Mouse (Mus musculus) thymus, adult 2 months (tissue): ENCODE measurements around the gene Dio1. TPM values are rescaled to one million over a fixed set of nuclear protein-coding genes. Genes with fewer than 3 reads are reported as not detected.

Experiments
- DNase-seq: peaks from one replicate; pipeline ENCODE4 v3.0.0; 2021
- H3K27ac ChIP-seq: fragments of 200-500 bp; 2 replicates; pipeline ENCODE4 v1.5.1; 2012; ENCODE audit warnings: low read length, control low read depth; ENCODE audit not compliant: control insufficient read depth, insufficient read depth
- H3K27me3 ChIP-seq: fragments of 200-500 bp; 2 replicates; pipeline ENCODE4 v1.6.1; 2012; ENCODE audit warnings: mild to moderate bottlenecking, low read length, moderate library complexity, mixed read lengths; ENCODE audit not compliant: control insufficient read depth, insufficient read depth
- H3K36me3 ChIP-seq: fragments of 200-500 bp; 2 replicates; pipeline ENCODE4 v1.6.1; 2012; ENCODE audit warnings: mild to moderate bottlenecking, low read length, moderate library complexity; ENCODE audit not compliant: control insufficient read depth, insufficient read depth
- H3K4me1 ChIP-seq: fragments of 200-500 bp; replicated peaks from 2 replicates; pipeline ENCODE4 v1.6.1; 2012; ENCODE audit warnings: low read length; ENCODE audit not compliant: control insufficient read depth, insufficient read depth
- H3K4me3 ChIP-seq: fragments of 200-500 bp; 2 replicates; pipeline ENCODE4 v1.5.1; 2012; ENCODE audit warnings: mild to moderate bottlenecking, low read length, control low read depth, moderate library complexity; ENCODE audit not compliant: control insufficient read depth, insufficient read depth
- CTCF ChIP-seq: fragments of 200-500 bp; IDR thresholded peaks from 2 replicates; pipeline ENCODE4 v1.5.1; 2012; ENCODE audit warnings: mild to moderate bottlenecking, control low read depth, low read length, moderate library complexity, borderline replicate concordance; ENCODE audit not compliant: control insufficient read depth, poor library complexity, insufficient read depth; ENCODE audit errors: extremely low read depth
- POLR2A ChIP-seq: fragments of 200-500 bp; IDR thresholded peaks from 2 replicates; pipeline ENCODE4 v1.6.1; 2012; ENCODE audit warnings: mild to moderate bottlenecking, low read length, control low read depth, moderate library complexity; ENCODE audit not compliant: control insufficient read depth, poor library complexity, insufficient read depth; ENCODE audit errors: extremely low read depth
- WGBS: fragments of 180-500 bp; shearing (Covaris S2); methylation state at CpG from one replicate; pipeline ENCODE4 v1.1.7; 2018; 5-methylcytosine and 5-hydroxymethylcytosine counted together
- polyA plus RNA-seq: library from polyadenylated mRNA; depleted of rRNA; stranded (reverse); fragments of >200 nt; gene quantifications from 2 replicates; pipeline ENCODE4 v1.2.3, GENCODE M21; 2012

The Dio1 gene
- polyA plus RNA-seq, 1 experiment = 9.7 TPM

DNA sequence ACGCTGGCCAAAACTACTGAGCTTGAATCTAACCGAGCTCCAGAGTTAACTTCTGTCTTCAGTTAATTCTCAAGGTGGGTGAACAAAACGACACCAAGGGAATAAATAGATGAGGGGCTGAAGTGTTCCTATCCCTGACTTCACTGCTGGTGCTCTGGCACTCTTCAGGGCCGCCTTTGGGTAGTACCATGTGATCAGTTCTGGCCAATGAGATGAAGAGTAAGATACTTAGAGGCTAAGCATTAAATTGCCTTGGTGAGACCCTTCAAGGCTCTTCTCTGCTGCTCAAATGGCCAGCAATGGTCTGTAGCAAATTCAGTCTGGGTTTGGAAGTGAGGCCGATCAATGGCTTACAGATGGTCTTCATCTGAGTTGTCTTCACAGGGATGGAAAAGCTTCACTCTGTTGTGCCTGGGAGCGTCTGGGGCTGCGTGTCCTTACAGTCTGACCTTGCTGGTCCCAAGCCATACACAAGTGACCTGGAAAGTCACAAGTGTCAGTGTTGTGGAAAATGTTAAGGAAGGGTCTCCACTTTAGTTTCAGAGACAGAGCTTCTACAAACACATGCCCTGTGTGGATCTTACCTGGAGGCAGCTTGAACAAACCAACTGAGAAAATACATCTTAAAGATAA is 26.0 kb downstream of the Dio1 start:
- WGBS = 95% methylated on average over 7 of the region's 7 CpGs
- no peaks in the 10 kb centered on the region for H3K27me3 ChIP-seq
- TF ChIP-seq CTCF (no peak), POLR2A (no peak)
- no peak overlapping the region for H3K27ac ChIP-seq
- no peak overlapping the region for H3K4me3 ChIP-seq
- no peak for DNase-seq
- H3K36me3 ChIP-seq = peaks cover 13% of the 10 kb centered on the region
- H3K4me1 ChIP-seq = no peaks in the 10 kb centered on the region

DNA sequence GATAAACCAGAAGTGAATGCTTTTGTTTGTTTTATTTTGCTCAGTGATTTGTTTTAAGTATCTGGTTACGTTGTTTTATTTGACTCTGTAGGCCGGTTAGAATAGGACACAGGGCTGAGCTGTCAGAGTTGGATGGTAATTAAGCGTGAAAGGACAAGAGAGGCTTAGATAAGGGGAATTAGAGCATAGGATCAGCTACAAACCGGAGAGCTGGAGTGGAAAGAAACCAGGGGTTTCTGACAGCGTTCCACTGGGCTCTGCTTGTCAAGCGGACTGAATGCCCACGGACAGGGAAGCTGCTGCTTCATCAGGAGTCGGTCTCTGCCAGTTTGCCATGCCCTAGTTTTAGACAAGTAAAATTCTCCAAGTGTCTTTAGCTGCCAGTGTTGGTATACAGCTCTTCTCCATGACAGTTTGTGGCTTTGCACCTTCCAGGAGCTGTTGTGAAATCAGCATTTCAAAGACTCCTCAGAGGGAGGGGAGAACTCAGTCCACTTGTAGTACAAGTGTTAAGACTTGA is 28.7 kb downstream of the Dio1 start:
- DNase-seq = no peak
- TF ChIP-seq POLR2A = no peak
- TF ChIP-seq CTCF = no peak
- no peak overlapping the region for H3K4me3 ChIP-seq
- H3K36me3 ChIP-seq = peaks cover 20% of the 10 kb centered on the region
- H3K27ac ChIP-seq = no peak overlapping the region
- no peaks in the 10 kb centered on the region for H3K4me1 ChIP-seq
- 87% methylated on average over 8 of the region's 8 CpGs for WGBS
- H3K27me3 ChIP-seq = no peaks in the 10 kb centered on the region

DNA sequence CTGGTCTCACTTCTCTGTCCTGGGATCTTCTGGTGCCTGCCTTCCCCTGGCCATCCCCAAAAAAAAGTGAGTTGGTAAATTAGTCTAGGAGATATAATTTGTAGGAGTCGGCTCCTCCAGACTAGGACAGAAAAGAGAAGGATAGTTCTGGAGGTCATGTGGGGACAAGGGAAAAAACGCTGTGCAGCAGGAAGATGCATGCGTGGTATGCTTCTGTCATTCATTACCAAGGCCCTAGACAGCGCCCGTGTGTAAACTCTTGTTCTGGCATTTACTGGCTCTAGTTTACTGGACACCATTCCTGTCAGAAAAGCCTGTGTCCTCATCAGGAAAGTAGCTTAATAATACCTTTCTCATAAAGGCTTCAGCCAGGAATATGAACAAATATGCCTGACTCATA is 32.5 kb downstream of the Dio1 start:
- H3K27me3 ChIP-seq = no peaks in the 10 kb centered on the region
- TF ChIP-seq POLR2A (no peak), CTCF (no peak)
- no peak for DNase-seq
- H3K27ac ChIP-seq = no peak overlapping the region
- WGBS = 89% methylated on average over 5 of the region's 5 CpGs
- H3K4me3 ChIP-seq = no peak overlapping the region
- H3K36me3 ChIP-seq = peaks cover 8% of the 10 kb centered on the region; the same call in 1 of the 2 replicates
- H3K4me1 ChIP-seq = no peaks in the 10 kb centered on the region

DNA sequence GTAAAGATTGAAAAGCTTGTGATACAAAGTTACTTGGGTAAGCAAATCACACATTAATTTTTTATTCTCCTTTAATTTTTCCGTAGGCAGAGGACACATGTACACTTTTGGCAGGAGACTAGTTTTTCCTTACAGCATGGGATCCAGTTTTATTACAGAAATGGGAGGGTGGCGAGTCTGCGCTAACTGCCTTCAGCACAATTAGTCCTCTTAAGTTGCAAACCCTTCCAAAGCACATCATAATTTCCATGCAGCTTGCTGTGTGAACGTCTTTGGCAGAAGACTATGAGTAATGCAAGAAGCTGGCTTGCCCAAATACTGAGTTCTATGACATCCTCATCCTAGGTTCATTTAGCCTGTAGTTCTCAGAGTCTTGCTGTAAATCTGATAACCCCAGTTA is 33.3 kb downstream of the Dio1 start:
- no peaks in the 10 kb centered on the region for H3K27me3 ChIP-seq
- H3K4me3 ChIP-seq = no peak overlapping the region
- no peak for DNase-seq
- 87% methylated on average over 4 of the region's 4 CpGs for WGBS
- no peak overlapping the region for H3K27ac ChIP-seq
- peaks cover 8% of the 10 kb centered on the region; the same call in 1 of the 2 replicates for H3K36me3 ChIP-seq
- H3K4me1 ChIP-seq = no peaks in the 10 kb centered on the region
- TF ChIP-seq CTCF = no peak
- no peak for TF ChIP-seq POLR2A

DNA sequence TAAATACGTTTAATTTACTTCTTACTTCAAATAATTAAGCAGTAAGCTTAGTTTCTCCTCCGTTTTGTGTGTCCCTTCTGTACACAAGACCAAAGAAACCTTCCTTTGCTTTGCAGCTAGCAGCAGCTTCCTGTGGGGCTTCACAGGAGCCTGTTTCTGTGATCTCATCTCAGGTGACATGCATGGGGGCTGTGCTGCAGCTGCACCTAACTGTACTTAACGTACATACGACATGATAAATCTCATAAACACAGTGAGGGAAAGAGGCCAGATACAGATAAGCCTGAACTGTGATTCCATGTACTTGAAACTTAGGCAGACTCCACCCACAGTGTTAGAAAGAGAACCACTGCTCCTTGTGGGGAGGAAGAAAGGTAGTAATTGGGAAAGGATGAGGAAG is 47.0 kb downstream of the Dio1 start:
- DNase-seq = peak; percentile 78
- Histone ChIP-seq H3K27ac (peak overlapping the region; percentile 72; the same call in 1 of the 2 replicates), H3K4me3 (no peak overlapping the region), H3K4me1 (peaks cover 10% of the 10 kb centered on the region), H3K36me3 (no peaks in the 10 kb centered on the region; the same call in 1 of the 2 replicates), H3K27me3 (no peaks in the 10 kb centered on the region)
- WGBS = 6% methylated on average over 4 of the region's 4 CpGs
- TF ChIP-seq CTCF = no peak
- no peak for TF ChIP-seq POLR2A

DNA sequence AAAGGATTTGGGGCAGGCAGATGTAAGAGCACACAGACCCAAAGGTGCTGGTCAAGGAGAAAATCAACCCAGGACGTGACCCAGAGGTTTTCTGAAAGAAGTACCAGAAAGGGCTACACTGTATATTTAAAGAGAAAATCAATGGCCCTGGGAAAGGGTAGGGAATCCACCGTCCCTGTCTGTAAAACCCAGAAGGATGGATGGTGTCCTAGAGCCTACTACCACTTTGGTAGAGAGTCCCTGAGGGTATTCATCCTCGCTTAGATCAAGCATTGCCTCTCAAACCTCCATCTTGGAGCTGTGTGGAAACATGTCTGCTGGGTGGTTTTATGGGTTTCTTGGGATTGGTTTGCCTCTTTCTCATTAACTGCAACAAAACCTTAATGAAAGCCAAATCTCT is 52.6 kb downstream of the Dio1 start:
- Histone ChIP-seq H3K4me3 (no peak overlapping the region), H3K27me3 (no peaks in the 10 kb centered on the region), H3K27ac (no peak overlapping the region), H3K36me3 (no peaks in the 10 kb centered on the region), H3K4me1 (peaks cover 16% of the 10 kb centered on the region)
- no peak for TF ChIP-seq CTCF
- TF ChIP-seq POLR2A = no peak
- 64% methylated on average over 3 of the region's 3 CpGs for WGBS
- DNase-seq = no peak

DNA sequence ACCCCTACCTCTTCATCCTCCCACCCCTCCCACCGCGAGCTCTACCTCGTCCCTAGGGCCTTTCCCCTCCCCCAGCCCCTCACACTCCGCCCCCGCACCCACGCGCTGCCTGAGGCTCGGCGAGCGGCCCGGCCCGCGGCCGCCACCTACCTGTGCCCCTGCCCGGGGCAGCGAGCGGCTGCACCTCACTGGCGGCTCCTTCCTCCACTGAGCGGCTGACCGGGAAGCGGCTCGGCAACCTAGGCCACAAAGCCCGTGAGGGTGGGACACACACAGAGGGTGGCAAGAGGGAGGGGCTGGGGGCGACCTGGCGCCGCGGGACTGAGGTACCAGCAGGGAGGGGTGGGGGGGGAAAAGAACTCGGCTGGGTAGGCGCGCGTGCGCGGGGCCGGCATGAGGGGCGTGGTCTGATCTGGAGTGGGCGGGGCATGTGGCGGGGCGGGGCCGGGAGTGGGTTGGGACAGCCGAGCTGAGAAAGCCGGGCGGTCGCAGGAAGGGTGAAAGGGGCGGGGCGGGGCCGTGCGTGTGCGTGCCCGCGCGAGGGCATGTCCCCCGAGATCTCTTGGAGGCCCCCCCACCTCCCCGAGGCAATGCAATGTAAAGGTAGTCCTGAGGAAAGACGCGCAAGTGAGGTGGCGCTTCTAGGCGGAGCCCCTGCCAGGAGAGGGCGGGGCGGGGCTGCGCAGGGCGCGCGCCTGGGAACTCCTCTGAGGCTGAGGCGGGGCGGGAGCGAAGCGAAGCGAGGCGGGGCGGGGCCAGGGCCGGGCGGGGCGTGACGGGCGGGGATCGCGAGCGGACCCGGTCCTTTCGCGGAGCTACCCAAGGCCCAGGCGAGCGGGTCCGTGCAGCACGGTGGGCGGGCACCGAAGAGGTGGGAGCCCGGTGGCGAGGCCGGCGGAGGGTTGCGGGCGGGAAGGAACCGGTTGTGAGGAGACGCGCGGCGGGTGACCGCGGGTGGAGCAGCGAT is 53.6 kb downstream of the Dio1 start, which contains the start of the genes Lrrc42 and Hspb11:
Lrrc42 (minus strand) TSS at position 408 of the 967 bp plus-strand sequence.
Hspb11 (plus strand) TSS at position 469 of the 967 bp plus-strand sequence.
- Histone ChIP-seq H3K4me1 (peaks cover 15% of the 10 kb centered on the region), H3K27me3 (no peaks in the 10 kb centered on the region), H3K4me3 (peak within 1 kb of the TSS; percentile 74), H3K36me3 (no peaks in the 10 kb centered on the region), H3K27ac (peak within 1 kb of the TSS; percentile 51)
- under 1% methylated on average over 100 of the region's 101 CpGs for WGBS
- DNase-seq = peak; percentile 96
- TF ChIP-seq CTCF = peak; percentile 54; the same call in 1 of the 2 replicates
- peak; percentile 62 for TF ChIP-seq POLR2A
